Mouse (Mus musculus) brain, embryonic 14.5 days (tissue): ENCODE measurements around the gene Pcbd1. TPM values are rescaled to one million over a fixed set of nuclear protein-coding genes. Genes with fewer than 3 reads are reported as not detected.

ENCODE experiments used
- DNase-seq: peaks from one replicate; pipeline ENCODE4 v3.0.0-alpha.2; 2011; ENCODE audit warnings: low read depth
- CTCF ChIP-seq: fragments of 200-500 bp; IDR thresholded peaks from 2 replicates; pipeline ENCODE4 v1.5.1; 2012; ENCODE audit warnings: inconsistent platforms, mild to moderate bottlenecking, moderate library complexity, borderline replicate concordance; ENCODE audit not compliant: insufficient read depth, insufficient read length; ENCODE audit errors: extremely low read depth
- POLR2A ChIP-seq: fragments of 200-500 bp; IDR thresholded peaks from 2 replicates; pipeline ENCODE4 v1.6.1; 2012; ENCODE audit warnings: mild to moderate bottlenecking, inconsistent platforms, borderline replicate concordance; ENCODE audit not compliant: poor library complexity, insufficient read depth, insufficient read length, severe bottlenecking; ENCODE audit errors: extremely low read depth
- polyA plus RNA-seq: library from polyadenylated mRNA; depleted of rRNA; stranded (reverse); fragments of >200 nt; gene quantifications from 2 replicates; pipeline ENCODE4 v1.2.3, GENCODE M21; 2012; rRNA removed

Gene Pcbd1
- polyA plus RNA-seq, result 16.6 and 19.5 TPM in 2 replicates

DNA sequence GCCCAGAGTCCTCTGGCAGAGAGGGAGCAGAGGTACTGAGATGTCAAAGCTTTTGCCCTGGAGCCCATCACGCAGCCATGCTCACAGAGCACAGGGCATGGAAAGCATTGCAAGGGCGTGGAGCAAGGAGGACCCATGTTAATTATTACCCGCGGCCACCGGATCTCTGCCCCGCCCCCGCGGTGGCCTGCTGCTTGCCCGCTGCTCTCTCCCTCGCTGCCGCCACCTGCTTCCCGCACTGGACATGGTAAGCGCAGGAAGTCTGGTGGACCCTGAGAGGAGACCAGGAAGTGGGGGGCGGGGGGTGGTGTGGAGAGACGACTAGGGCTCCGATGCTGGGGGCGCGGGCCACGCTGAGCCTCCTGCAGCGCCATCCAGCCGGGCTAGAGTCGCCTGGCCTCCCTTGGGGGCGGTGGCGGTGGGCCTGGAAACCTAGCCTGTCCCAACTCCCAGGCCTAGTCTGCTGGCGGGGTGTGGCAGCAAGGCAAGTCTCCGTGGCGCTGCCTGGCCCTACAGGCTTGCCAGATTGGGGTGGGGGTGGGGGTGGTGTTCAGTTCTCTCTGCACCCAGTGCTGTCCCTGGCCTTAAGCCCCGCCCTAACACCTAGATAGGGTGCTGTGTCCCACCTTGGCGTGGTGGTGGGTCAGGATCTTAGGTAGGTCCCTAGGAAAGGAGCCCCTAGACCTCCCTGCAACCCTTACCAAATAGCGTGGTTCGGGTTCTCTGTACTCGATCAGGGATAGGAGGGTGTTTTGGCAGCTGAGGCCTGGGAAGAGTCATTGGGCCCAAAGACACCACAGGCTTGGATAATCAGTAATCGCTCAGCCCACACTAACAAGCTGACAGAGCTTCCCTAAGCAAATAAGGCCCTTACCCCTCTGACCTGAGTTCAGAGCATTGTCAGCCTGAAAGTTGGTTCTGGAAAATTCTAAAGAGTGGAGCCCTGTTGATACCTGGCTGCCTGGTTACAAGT, at the start of gene Pcbd1:
Pcbd1 (plus strand) TSS at position 162 of the 973 bp plus-strand sequence.
- TF ChIP-seq CTCF, result no peak
- no peak for TF ChIP-seq POLR2A

DNA sequence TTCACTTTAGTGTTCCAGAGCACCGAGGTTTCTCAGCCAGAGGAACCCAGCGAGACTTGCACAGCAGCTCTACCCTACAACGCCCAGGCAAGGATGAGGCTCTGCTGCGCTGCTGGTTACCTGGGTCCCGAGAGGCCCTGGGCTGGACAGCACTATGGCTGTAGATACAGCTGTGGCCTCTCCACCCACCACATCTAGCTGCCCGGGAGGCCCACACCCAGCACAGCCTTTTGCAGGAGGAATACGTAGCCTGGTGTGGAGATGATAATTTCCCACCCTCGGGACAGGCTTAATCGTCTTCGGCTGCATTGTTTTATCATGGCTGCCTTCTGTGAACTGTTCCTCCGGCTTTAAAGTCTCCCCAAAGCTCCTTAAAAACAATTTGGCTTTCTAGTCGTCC, 49.5 kb upstream of the Pcbd1 start:
- DNase-seq, result no peak
- TF ChIP-seq POLR2A (no peak), CTCF (no peak)

More for the DNA sequence above, at the start of gene Pcbd1:
- DNase-seq, result peak; percentile 65

- peak; percentile 60 for DNase-seq
- no peak for TF ChIP-seq POLR2A
- TF ChIP-seq CTCF, result no peak
Measured at GRCm38 (mm10) chr10:61045081-61045480, 44.0 kb upstream of the Pcbd1 start.

- DNase-seq, result peak; percentile 78
Measured at GRCm38 (mm10) chr10:61051993-61052613, 37.0 kb upstream of the Pcbd1 start.

DNA sequence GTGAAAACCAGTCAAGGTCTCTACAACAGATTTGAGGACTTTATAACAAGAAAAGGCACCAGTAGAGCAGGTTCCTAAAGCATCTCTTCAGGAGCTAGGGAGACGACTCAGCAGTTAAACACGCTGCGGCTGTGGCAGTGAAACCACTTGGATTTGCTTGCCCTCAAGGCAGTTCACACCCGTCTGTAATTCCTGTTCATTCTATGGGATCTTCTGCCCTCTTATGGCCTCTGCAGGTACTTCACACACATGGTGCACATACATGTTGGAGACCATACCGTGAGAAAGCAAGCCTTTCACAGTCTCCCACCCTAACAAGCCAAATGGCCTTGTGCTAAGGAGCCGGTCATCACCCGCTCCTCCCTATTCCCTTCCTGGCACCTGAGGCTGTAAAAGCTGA, 32.5 kb upstream of the Pcbd1 start:
- no peak for DNase-seq
- TF ChIP-seq POLR2A (no peak), CTCF (no peak)

More at GRCm38 (mm10) chr10:61051993-61052613, 37.0 kb upstream of the Pcbd1 start:
- TF ChIP-seq POLR2A, result no peak
- TF ChIP-seq CTCF, result peak; percentile 94

DNA sequence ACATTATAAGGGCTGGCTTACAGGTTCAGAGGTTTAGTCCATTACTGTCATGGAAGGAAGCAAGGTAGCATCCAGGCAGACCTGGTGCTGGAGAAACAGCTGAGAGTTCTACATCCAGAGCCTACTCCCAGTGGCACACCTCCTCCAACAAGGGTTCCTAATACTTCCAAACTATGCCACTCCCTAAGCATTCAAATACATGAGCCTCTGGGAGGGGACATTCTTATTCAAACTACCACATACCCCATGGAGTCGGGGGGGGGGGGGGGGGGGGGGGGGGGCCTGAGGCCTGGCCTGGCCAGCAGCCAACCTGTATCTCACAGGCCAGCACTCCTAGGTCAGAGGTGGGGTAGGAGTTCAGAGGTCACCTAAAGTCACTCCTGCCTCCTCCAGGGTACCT, 30.0 kb upstream of the Pcbd1 start:
- no peak for DNase-seq
- TF ChIP-seq CTCF, result no peak
- no peak for TF ChIP-seq POLR2A

DNA sequence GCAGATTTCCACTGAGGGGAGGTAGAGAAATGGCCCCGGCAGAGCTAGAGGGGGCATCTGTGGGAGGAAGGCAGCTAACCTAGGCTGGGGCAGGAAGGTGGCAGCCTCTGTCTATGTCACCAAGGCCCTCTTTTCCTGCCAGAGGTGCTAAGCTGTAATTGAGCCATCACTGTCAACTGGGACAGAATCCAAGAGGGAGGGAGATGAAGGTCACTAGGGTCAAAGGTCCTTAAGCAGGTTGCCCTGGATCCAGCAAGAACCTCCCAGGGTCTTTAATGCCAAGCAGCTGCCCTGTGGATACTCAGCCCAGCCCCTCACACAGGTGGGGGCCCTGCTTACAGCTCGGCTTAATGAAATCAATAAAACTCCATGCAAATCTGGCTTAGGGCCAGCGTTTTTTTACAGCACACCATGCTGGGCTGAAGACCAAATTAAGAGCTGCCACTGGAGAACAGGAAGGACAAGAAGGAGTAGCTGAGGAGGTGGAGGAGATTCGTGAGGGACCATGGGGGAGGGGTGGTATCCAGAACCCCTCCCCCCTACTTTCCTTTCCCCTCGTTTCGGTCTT, 29.5 kb upstream of the Pcbd1 start:
- DNase-seq, result peak; percentile 64
- no peak for TF ChIP-seq CTCF

DNA sequence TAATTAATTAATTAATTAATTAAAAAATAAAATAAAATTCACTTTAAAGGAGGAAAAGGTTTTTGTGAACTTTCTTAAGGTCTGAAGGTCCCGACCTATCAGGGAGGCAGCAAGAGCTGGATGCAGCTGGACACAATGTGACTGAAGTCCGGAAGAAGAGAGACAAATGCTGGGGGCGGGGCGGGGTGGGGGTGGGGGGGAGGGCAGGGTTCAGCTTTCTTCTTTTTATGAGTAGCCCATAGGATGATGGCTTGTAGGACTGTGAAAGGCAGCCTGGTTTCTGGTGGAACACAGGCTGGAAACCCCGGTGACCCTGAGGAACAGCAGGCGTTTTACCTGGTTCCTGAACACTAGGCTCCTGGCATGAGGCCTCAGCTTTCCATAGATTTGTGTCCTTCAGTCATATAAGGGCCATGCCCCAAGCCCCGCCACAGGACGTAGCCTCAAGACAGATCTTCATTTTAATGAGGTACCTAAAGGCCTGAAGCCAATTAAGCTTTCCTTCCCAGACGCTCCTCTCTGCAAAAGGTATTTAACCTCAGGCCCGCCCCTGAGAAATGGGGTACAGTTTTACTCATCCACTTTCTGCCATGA, 25.8 kb upstream of the Pcbd1 start:
- DNase-seq, result no peak
- TF ChIP-seq POLR2A, result no peak
- no peak for TF ChIP-seq CTCF

GRCm38 (mm10) chr10:61064635-61065034, 24.5 kb upstream of the Pcbd1 start:
- peak; percentile 34 for DNase-seq
- TF ChIP-seq POLR2A (no peak), CTCF (no peak)

DNA sequence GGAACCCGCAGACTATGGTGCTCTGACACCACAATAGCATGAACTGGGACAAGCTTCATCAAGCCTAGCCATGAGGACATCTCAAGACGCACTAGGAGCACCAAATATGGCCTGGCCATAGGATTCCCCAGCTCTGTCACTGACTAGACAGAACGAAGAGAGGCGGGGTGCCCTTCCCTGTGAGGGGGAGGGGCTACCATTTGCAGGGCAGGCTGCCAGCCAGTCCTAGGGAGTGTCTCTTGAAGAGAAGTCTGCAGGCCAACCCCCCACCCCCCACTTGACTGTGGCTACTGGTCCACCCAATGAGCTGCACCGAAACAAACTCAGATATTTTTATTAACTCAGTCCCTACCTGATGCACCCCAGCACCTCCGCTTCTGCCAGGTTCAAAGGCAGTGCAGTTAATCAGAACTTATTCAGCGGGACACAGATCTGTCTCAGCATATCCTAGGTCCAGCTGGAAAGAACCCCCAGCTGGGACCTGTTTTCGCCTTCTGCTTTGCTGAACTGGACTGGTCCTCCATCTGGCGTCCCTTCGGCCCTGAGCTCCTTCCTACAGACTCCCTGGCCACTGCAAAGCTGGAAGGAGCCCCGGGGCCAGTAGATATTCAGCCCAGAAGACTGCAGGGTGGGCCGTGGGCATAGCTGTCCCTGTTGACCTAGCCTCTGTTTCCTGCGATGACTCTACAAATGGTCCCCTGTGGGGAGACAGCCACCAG, 23.7 kb upstream of the Pcbd1 start:
- TF ChIP-seq CTCF (no peak), POLR2A (no peak)
- peak; percentile 47 for DNase-seq

DNA sequence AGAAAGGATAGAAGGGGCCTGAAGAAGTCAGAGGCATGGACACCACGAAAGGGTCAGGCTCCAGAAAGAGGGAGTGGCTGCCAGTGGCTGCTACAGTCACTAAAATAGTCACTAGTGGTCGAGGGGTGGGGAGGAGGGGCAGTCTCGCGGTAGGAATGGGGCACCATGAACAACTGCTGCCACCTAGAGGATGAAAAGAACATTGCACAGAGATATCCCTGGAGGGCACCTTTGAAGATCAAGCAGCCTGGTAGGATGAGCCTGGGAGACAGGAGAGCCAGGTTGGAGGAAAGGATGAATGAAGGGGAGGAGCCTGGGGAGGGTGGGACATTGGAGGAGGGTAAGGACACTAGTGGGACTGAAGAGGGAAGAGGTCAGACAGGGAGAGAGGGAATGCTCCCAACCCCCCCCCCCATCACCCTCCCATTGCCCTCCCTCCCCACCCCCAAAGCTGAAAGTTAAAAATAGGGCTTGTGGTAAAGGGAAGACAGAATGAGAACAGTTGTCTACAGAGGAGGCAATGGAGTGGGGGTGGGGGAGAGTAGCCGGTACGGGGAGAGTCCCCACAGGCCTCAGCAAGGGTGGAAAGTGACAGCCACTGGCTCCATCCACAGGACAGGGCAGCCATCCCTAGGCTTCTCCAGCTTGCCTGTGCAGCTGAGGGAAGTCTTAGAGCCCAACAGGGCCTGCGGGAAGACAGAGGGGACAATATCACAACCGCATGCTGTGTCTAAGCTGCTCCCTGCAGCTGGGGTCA, 20.5 kb upstream of the Pcbd1 start:
- TF ChIP-seq CTCF (peak; percentile 86), POLR2A (no peak)
- DNase-seq, result peak; percentile 70
